Comparison of ENCODE assay signal across 7 mouse cellular contexts in the genomic region with DNA sequence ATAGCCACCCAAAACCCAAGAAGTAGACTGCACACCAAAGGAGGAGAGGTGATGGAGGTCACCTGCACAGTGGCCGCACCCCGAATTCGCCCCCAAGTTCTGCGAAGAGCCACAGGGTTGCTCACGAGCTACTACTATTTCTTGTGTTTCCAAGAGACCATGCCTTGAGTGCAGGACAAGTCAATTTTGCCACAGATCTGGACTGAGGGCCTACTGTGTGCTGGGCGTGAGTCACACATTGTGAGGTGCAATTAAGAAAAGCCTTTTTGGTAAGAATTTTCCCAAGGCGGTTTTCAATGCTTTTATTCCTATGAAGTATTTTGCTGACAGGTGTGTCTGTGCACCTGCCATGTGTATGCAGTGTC. TPM values are rescaled to one million over a fixed set of nuclear protein-coding genes. Genes with fewer than 3 reads are reported as not detected.
DNase-seq lines count a peak whose midpoint lies in the region; ATAC-seq and TF ChIP-seq lines count a peak whose summit lies in the region.

No protein-coding gene starts in this region.

- no peaks in the 10 kb centered on the region for H3K4me1 ChIP-seq in lung, embryonic 14.5 days (ENCODE audit: insufficient read depth)
- peaks cover 8% of the 10 kb centered on the region for H3K4me1 ChIP-seq in forebrain, embryonic 13.5 days
- peaks cover 8% of the 10 kb centered on the region for H3K4me1 ChIP-seq in limb, embryonic 12.5 days (replicated peaks)
- no peaks in the 10 kb centered on the region for H3K4me1 ChIP-seq in small intestine, adult 2 months (ENCODE audit: control insufficient read depth, insufficient read depth, insufficient read length, low read length)

- ATAC-seq in lung, embryonic 14.5 days (ENCODE audit: insufficient read depth): no peak
- no peak for ATAC-seq in forebrain, embryonic 13.5 days
- no peak for ATAC-seq in limb, embryonic 12.5 days (ENCODE audit: insufficient number of reproducible peaks, insufficient read depth, low FRiP score, low TSS enrichment, low read depth)
- no peak for ATAC-seq in frontal cortex, adult (ENCODE audit: low TSS enrichment)

- H3K27ac ChIP-seq in lung, embryonic 14.5 days (ENCODE audit: low read depth): no peak overlapping the region
- H3K27ac ChIP-seq in forebrain, embryonic 13.5 days: no peak overlapping the region
- H3K27ac ChIP-seq in limb, embryonic 12.5 days: no peak overlapping the region
- H3K27ac ChIP-seq in small intestine, adult 2 months (ENCODE audit: insufficient read depth, low read depth, low read length): no peak overlapping the region

- TF ChIP-seq POLR2A in small intestine, adult 2 months (IDR thresholded peaks at IDR 0.05; ENCODE audit: low read depth, low read length): no peak

- H3K9ac ChIP-seq in lung, embryonic 14.5 days: no peak overlapping the region
- peak overlapping the region; percentile 84; the same call in 1 of the 2 replicates for H3K9ac ChIP-seq in forebrain, embryonic 13.5 days
- H3K9ac ChIP-seq in limb, embryonic 12.5 days (replicated peaks): no peak overlapping the region

- peak overlapping the region; percentile 83 for H3K4me2 ChIP-seq in lung, embryonic 14.5 days
- H3K4me2 ChIP-seq in forebrain, embryonic 13.5 days: peak overlapping the region; percentile 78
- peak overlapping the region; percentile 65 for H3K4me2 ChIP-seq in limb, embryonic 12.5 days

- no peaks in the 10 kb centered on the region for H3K9me3 ChIP-seq in lung, embryonic 14.5 days (ENCODE audit: low read depth, low read length)
- no peaks in the 10 kb centered on the region for H3K9me3 ChIP-seq in forebrain, embryonic 13.5 days (replicated peaks)
- H3K9me3 ChIP-seq in limb, embryonic 12.5 days: no peaks in the 10 kb centered on the region

- no peak for TF ChIP-seq CTCF in lung, embryonic 14.5 days (IDR thresholded peaks at IDR 0.05; ENCODE audit: low read depth)
- TF ChIP-seq CTCF in small intestine, adult 2 months (IDR thresholded peaks at IDR 0.05; ENCODE audit: extremely low read depth, insufficient read length, insufficient replicate concordance, low read depth, low read length): no peak

- DNase-seq in lung, embryonic 14.5 days: no peak
- DNase-seq in lung, postnatal 4 days: no peak
- DNase-seq in embryo, embryonic 10.5 days (ENCODE audit: low spot score): no peak

- peaks cover 11% of the 10 kb centered on the region; the same call in 1 of the 2 replicates for H3K27me3 ChIP-seq in lung, embryonic 14.5 days (ENCODE audit: insufficient read depth, low read length)
- no peaks in the 10 kb centered on the region for H3K27me3 ChIP-seq in forebrain, embryonic 13.5 days
- peaks cover 19% of the 10 kb centered on the region; the same call in 1 of the 2 replicates for H3K27me3 ChIP-seq in limb, embryonic 12.5 days
- peaks cover 15% of the 10 kb centered on the region for H3K27me3 ChIP-seq in small intestine, adult 2 months (ENCODE audit: control insufficient read depth, insufficient read depth, low read length)

- no peaks in the 10 kb centered on the region for H3K36me3 ChIP-seq in lung, embryonic 14.5 days (ENCODE audit: insufficient read depth)
- no peaks in the 10 kb centered on the region for H3K36me3 ChIP-seq in forebrain, embryonic 13.5 days (ENCODE audit: poor library complexity, severe bottlenecking)
- H3K36me3 ChIP-seq in limb, embryonic 12.5 days: no peaks in the 10 kb centered on the region
- H3K36me3 ChIP-seq in small intestine, adult 2 months (ENCODE audit: control insufficient read depth, insufficient read depth, low read length): no peaks in the 10 kb centered on the region

- peak overlapping the region; percentile 56 for H3K4me3 ChIP-seq in lung, embryonic 14.5 days (ENCODE audit: low read depth, low read length)
- peak overlapping the region; percentile 81 for H3K4me3 ChIP-seq in forebrain, embryonic 13.5 days
- peak overlapping the region; percentile 68 for H3K4me3 ChIP-seq in limb, embryonic 12.5 days (replicated peaks)
- peak overlapping the region; percentile 62 for H3K4me3 ChIP-seq in small intestine, adult 2 months (ENCODE audit: low read depth, low read length)

- 33% methylated on average over 7 of the region's 7 CpGs for WGBS in lung, embryonic 14.5 days
- WGBS in forebrain, embryonic 13.5 days: 32% methylated on average over 7 of the region's 7 CpGs
- WGBS in limb, embryonic 12.5 days: 34% methylated on average over 7 of the region's 7 CpGs
- WGBS in small intestine, adult 2 months: 48% methylated on average over 7 of the region's 7 CpGs

RNA-seq across cellular contexts. Expression of a gene that starts 0.3 kb away (rescaled TPM):
- polyA plus RNA-seq in lung, embryonic 14.5 days (2014; fragmentation: Nextera tagmentation; extraction: Ambion mirVana): 3.6 TPM in 2 replicates
- 20.8 and 24.8 TPM in 2 replicates for polyA plus RNA-seq in forebrain, embryonic 13.5 days (2015; fragmentation: Nextera tagmentation; extraction: Ambion mirVana)
- 14.0 and 15.5 TPM in 2 replicates for polyA plus RNA-seq in limb, embryonic 12.5 days (2016; fragmentation: Nextera tagmentation; extraction: Ambion mirVana)
- polyA plus RNA-seq in small intestine, adult 2 months (2012; rRNA removed): 0.22 and 0.63 TPM in 2 replicates

RNA-seq across cellular contexts. Expression of a gene that starts 54.2 kb away (rescaled TPM):
- 68.3 and 71.6 TPM in 2 replicates for polyA plus RNA-seq in lung, embryonic 14.5 days (2014; fragmentation: Nextera tagmentation; extraction: Ambion mirVana)
- 43.4 and 44.8 TPM in 2 replicates for polyA plus RNA-seq in forebrain, embryonic 13.5 days (2015; fragmentation: Nextera tagmentation; extraction: Ambion mirVana)
- 62.8 and 65.2 TPM in 2 replicates for polyA plus RNA-seq in limb, embryonic 12.5 days (2016; fragmentation: Nextera tagmentation; extraction: Ambion mirVana)
- polyA plus RNA-seq in small intestine, adult 2 months (2012; rRNA removed): 1.3 and 3.7 TPM in 2 replicates

RNA-seq across cellular contexts. Expression of a gene that starts 54.3 kb away (rescaled TPM):
- polyA plus RNA-seq in lung, embryonic 14.5 days (2014; fragmentation: Nextera tagmentation; extraction: Ambion mirVana): 12.3 and 14.4 TPM in 2 replicates
- polyA plus RNA-seq in forebrain, embryonic 13.5 days (2015; fragmentation: Nextera tagmentation; extraction: Ambion mirVana): 9.3 and 9.6 TPM in 2 replicates
- polyA plus RNA-seq in limb, embryonic 12.5 days (2016; fragmentation: Nextera tagmentation; extraction: Ambion mirVana): 13.0 and 13.3 TPM in 2 replicates
- polyA plus RNA-seq in small intestine, adult 2 months (2012; rRNA removed): 0.37 and 0.39 TPM in 2 replicates
